Mouse (Mus musculus) A20 (cell line): ENCODE data around the gene Metap2.

Experiments
- DNase-seq: peaks from one replicate; pipeline ENCODE4 v3.0.0-alpha.2; 2011; ENCODE audit warnings: low read depth, low spot score

The Metap2 gene

GRCm38 (mm10) chr10:93897043-93897646 is at the start of gene Metap2:
Gene Metap2 (minus strand): TSS chr10:93897093.
- no peak for DNase-seq

- no peak for DNase-seq
Observed at GRCm38 (mm10) chr10:93945843-93946499, 49.1 kb upstream of the Metap2 start.

GRCm38 (mm10) chr10:93945364-93945763 is 48.5 kb upstream of the Metap2 start:
- DNase-seq = no peak

GRCm38 (mm10) chr10:93944241-93944640 is 47.3 kb upstream of the Metap2 start:
- DNase-seq = no peak

- DNase-seq = no peak
Observed at GRCm38 (mm10) chr10:93940279-93940678, 43.4 kb upstream of the Metap2 start.

- DNase-seq = no peak
Observed at GRCm38 (mm10) chr10:93939676-93940075, 42.8 kb upstream of the Metap2 start.

- no peak for DNase-seq
Observed at GRCm38 (mm10) chr10:93938844-93939271, 42.0 kb upstream of the Metap2 start.

GRCm38 (mm10) chr10:93933980-93934379 is 37.1 kb upstream of the Metap2 start:
- no peak for DNase-seq

GRCm38 (mm10) chr10:93932861-93933260 is 36.0 kb upstream of the Metap2 start:
- DNase-seq = no peak

GRCm38 (mm10) chr10:93932020-93932419 is 35.1 kb upstream of the Metap2 start:
- no peak for DNase-seq

GRCm38 (mm10) chr10:93931431-93931830 is 34.5 kb upstream of the Metap2 start:
- no peak for DNase-seq

- DNase-seq = no peak
Observed at GRCm38 (mm10) chr10:93930236-93930824, 33.4 kb upstream of the Metap2 start.

GRCm38 (mm10) chr10:93924666-93925065 is 27.8 kb upstream of the Metap2 start:
- no peak for DNase-seq

GRCm38 (mm10) chr10:93921160-93921559 is 24.3 kb upstream of the Metap2 start:
- DNase-seq = no peak

- no peak for DNase-seq
Observed at GRCm38 (mm10) chr10:93919227-93919626, 22.3 kb upstream of the Metap2 start.

- no peak for DNase-seq
Observed at GRCm38 (mm10) chr10:93918701-93919100, 21.8 kb upstream of the Metap2 start.

- no peak for DNase-seq
Observed at GRCm38 (mm10) chr10:93918087-93918486, 21.2 kb upstream of the Metap2 start.

GRCm38 (mm10) chr10:93916778-93917177 is 19.9 kb upstream of the Metap2 start:
- peak; percentile 13 for DNase-seq

- DNase-seq = no peak
Observed at GRCm38 (mm10) chr10:93915531-93916275, 18.8 kb upstream of the Metap2 start.

- no peak for DNase-seq
Observed at GRCm38 (mm10) chr10:93913525-93913924, 16.6 kb upstream of the Metap2 start.

GRCm38 (mm10) chr10:93912917-93913316 is 16.0 kb upstream of the Metap2 start:
- no peak for DNase-seq

- no peak for DNase-seq
Observed at GRCm38 (mm10) chr10:93912136-93912855, 15.4 kb upstream of the Metap2 start.
